Mouse (Mus musculus): Measurements from ENCODE around the gene Vti1a.

GRCm38 (mm10) chr19:55552339-55552738, 236.2 kb downstream of the Vti1a start:
- no peak for TF ChIP-seq CTCF (IDR thresholded peaks at IDR 0.05; ENCODE audit: borderline replicate concordance, extremely low read depth, insufficient read depth, insufficient read length)
- no peak for TF ChIP-seq POLR2A (IDR thresholded peaks at IDR 0.05; ENCODE audit: borderline replicate concordance, extremely low read depth, insufficient read depth, insufficient read length, poor library complexity, severe bottlenecking)
